Mouse (Mus musculus): ENCODE measurements around the gene Cmss1.
"Not testable (repeated sequence)": the region's sequence is repeated elsewhere in the genome, so short reads cannot be mapped to it uniquely, and the experiment has no call there.

The Cmss1 gene

DNA sequence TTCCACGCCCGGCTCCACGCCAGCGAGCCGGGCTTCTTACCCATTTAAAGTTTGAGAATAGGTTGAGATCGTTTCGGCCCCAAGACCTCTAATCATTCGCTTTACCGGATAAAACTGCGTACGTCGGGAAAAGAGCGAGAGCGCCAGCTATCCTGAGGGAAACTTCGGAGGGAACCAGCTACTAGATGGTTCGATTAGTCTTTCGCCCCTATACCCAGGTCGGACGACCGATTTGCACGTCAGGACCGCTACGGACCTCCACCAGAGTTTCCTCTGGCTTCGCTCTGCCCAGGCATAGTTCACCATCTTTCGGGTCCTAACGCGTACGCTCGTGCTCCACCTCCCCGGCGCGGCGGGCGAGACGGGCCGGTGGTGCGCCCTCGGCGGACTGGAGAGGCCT, 215.5 kb downstream of the Cmss1 start:
- DNase-seq (ENCODE audit: low spot score in 2 of 2) = not testable (repeated sequence)

DNA sequence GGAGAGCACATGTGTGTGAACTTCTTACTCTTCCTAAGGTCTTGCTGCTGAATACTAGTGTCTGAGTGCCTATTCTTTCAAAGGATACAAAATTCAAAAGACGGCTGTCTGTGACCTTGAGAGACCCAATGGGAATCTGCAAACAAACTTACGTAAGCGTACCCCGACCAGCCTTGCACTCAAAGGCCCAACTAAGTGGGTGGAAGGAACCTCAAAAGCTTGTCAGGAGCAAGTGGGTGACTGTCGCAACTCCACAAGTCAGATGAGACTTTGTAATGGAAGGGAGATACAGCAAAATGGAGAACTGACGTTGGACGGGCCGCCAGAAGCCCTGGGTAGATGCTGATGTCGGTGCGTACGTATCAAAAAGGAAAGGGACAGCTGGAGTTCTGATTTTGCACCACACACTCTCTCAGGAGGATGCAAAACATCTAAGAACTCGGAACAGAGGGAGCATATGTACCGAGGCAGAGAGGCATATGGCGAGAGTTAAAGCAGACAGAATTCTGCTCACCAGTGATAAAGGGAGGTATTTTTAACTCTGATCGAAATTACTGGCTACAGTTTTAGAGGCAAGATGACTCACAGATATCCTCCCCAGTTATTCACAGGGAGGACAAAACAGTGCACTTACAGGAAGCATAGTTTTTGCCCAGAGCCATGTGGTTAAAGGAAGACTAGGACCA, 217.0 kb downstream of the Cmss1 start:
- DNase-seq (ENCODE audit: low spot score in 2 of 2) = no peak

DNA sequence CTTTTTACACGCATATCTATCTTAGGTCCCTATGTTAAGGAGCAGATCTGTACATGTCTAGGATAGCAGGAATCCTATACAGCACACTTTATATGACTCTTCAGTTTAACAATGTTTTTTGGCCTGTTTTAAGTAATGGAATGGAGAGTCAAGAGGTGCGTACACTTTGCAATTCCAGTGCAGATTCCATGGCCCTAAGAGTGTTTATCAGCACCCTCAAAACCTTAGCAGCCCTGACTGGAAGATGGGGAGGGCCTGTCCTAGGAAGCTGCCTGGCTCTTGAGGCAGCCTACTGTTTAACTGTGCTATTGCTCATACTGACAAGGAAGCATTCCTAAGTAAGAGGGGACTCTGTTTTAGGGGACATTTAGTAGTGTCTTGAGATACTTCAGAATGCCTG, 222.4 kb downstream of the Cmss1 start:
- DNase-seq (ENCODE audit: low spot score in 2 of 2) = no peak

DNA sequence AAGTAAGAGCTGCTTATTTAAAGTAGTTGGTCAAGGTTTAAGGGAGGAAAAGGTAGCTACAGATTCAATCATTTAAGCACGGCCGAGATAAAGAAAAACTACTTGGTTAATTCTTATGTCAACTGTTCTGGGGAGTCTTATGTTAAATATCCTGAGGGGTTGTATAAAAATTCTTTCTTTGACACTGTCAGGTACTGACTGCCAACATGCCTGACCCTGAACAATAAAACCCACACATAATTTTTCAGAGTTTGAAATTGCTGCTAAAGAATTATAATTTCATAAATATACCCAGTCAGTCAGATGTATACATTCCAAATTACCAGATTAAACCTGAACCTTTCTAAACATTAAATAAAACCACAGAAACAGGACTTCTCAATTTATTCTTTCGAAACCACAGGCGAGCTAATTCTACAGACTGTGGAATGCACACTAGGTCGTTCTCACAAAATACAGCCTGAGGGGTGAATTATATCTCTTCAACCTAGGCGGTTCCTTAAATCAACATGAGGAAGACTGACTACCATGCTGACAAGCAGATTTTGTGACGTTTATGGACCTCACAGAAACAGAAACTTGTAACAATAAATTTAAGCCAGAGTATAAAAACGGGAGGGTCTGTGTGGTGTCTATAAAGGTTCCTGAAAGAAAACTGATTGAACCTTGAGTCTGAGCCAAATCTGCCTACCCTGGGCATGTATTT, 223.2 kb downstream of the Cmss1 start:
- no peak for DNase-seq (ENCODE audit: low spot score in 2 of 2)

DNA sequence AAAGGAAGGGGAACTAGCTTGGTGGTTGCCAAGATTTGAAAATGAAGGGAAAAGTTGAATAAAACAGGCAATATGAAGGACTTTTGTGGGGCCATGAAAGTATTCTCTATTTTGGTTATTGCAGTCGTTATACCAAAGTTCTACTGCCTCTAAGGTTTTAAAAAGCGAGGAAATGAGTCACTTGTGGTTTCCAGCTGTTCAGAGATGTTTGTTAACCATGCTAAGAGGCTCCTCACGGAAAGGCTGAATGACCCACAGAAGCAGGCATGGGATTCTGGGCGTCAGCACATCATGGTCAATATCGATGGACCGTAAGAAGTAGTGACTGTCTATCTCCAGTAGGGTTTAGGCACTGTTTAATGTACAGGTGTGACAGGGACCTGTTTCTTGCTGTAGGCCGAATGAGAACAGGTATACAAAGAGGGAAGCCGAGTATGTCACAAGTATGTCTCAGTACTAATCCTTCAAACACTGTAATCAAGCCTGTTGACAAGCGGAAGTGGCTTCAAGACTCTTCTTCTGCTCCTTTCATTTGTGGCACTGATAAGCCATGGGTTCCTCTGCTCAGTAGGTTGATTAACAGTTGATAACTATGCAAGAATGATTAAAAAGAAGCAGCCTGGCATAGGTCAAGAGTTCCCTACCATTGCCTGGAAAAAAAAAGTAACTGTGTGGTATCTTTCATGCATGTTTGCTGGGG, 227.9 kb downstream of the Cmss1 start:
- no peak for DNase-seq (ENCODE audit: low spot score in 2 of 2)

DNA sequence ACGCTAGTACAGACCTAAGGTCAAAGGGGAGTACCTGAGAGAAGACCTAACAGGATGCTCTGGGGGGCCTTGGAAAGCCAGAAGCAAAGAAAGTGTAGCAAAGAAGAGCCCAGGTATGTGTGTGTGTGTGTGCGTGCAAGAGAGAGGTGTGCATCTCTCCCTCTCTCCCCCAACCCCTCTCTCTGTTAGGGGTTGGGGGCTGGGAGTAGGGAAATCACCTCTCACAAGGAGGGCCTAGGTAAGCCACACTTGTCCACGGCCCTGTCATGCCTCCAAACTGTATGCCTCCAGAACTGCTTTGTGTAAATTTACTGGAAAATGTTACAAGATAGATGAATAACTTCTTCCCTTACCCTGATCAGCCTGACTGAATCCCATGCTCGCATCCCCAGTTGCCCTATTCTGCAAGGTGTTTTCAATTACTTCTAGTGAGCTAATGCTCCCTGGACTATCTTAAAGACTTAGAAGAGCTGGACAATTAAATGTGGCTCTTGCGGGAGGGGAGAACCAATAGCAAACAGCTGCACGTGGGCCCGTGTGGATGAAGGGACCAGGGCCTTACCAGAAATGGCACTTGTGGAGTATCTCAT, 231.3 kb downstream of the Cmss1 start:
- no peak for DNase-seq (ENCODE audit: low spot score in 2 of 2)

DNA sequence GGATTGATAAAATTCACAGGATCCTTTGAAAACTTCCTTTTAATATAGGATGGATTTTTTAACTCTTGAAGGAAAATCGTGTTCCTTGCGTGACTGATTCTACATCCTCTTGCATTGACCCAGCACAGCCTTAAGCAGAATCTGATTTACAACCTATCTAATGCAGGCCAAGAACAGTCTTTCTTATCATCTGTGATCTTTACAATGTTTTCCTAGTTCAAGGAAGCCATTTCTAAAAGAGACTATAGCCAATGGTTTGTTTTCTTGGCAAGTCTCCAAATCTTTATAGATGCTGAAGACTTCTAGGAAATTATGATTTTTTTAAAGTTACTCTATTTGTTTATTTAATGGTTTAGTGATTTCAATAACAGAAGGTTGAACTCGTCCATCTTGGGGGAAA, 234.5 kb downstream of the Cmss1 start:
- no peak for DNase-seq (ENCODE audit: low spot score in 2 of 2)

DNA sequence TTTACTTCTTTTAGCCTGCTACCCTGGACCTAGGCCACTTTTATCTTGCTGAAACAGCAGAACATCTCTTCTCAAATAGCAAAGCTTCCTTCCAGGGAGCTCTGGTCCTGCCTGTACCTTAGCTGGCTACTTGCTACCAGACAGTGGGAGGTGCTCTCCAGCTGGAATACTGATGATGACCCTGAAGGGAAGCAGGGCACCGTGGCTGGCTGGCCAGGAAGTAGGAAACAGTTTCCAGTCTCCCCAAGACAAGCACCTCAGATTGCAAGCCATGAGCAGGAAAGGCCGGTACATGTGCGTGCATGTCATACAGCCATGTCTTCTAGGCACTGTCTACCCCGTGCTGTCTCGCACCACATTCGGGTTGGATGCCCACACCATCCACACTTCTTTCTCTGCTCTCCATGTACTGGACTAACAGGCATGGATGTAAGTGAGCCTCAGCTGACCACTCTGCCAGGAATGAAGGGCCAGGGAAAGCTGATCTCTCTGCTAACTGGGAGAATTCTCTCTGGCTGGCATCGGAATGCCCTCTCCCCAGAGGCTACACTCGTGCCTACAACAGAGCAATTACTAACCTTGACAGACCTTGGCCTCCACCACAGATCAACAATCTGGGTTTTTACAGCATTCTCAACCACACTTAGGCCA, 236.7 kb downstream of the Cmss1 start:
- no peak for DNase-seq (ENCODE audit: low spot score in 2 of 2)

DNA sequence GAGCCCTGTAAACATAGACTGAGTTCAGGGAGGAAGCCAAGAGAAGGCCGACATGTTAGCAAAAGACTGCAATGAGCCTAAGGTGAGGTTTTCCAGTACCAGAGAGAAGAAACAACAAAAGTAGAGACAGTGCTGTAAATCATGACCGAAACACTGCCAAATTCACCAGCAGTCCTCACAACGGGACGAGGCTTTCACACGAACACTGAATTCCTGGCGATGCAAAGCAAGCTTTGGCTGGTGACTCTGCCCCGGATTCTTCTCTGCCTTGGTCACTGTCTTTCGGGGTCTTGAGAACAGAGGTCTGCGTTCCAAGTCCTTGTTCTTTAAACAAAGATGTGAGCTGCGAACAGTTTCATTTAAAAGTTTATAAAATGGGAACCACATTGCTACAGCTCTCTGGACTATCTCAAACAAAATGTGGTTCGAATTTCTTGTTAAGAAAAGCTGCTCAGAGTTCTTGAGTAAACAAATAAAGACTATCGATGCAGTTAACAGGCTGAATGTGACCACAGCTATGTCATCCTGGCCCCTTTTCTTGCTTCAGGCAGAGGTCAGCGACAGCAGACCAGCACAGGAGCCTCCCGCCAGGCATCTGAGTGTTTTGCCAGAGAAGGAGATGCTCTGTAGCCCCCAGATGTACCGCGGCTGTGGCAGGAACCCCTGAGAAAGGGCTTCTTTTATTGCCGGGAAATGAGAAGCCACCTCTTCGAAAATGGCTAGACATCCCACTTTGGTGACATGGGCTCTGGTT, 239.5 kb downstream of the Cmss1 start:
- no peak for DNase-seq (ENCODE audit: low spot score in 2 of 2)

DNA sequence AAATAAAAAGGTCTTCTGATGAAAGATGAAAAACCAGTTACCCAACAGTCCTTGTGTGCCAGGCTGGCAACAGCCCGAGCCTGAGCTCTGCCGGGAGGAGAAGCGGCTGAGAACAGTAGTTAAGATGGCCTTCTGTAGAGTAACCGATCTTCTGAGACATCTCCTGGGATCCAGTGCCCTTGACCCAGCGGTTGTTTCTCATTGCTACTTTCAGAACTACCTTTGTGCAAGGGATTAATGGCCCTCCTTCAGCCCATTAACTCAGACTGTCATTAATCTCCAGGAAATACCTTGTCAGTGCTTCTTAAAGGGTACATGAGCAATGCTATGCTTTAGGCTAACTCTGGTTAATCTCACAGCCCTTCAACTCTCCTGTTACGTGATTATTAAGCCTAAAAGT, 240.5 kb downstream of the Cmss1 start:
- DNase-seq (ENCODE audit: low spot score in 2 of 2) = no peak

DNA sequence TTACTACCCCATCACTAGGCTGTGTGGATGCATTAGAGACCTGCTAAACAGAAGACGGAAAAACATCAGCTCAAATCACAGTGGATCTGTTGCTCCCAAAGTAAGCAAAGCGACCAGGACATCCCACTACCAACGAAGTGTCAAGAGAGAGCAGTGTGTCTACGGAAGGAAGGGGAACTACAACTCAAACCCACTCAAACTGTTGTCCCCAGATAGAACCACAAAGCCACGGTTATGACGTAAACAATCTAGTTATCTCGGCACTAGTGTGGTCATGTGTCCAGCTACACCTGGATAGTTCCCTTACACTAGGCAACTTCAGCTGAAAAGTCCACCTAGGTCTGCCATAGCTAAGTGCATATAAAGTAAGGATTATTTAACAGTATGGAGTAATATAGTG, 242.2 kb downstream of the Cmss1 start:
- no peak for DNase-seq (ENCODE audit: low spot score in 2 of 2)

DNA sequence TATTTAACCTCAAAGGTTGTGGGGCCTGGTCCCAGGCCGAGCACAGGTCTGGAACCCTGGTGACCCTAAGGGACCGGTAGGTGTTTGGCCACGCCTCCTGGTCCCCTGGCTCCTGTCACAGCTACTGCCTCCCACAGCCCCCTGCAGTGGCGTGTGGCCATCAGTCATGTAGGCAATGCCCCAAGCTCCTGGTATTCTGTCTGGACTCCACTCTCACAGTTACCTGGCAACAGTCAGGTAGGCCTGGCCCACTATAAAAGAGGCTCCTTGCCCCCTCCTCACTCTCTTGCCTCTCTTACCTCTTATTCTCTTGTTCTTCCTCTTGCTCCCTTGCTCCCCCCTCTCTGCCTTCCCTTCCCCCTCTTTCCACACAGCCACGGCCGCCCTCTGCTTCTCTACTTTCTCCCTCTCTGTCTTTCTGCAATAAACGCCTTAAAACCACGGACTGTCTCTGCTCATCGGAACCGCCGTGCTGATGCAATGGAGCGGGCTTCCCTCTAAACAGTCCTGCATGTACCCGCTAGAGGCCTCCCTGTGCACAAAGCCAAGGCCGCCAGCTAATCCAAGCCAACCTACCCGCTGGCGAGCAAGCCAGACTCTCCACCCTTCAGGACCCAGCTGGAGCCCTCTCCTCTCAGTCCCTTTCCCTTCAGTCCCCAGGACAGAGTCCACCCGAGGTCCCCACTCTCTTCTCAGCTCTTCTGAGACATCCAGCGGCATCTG, 243.8 kb downstream of the Cmss1 start:
- peak in 1 of 2 experiments; percentile 6 for DNase-seq (ENCODE audit: low spot score in 2 of 2)

DNA sequence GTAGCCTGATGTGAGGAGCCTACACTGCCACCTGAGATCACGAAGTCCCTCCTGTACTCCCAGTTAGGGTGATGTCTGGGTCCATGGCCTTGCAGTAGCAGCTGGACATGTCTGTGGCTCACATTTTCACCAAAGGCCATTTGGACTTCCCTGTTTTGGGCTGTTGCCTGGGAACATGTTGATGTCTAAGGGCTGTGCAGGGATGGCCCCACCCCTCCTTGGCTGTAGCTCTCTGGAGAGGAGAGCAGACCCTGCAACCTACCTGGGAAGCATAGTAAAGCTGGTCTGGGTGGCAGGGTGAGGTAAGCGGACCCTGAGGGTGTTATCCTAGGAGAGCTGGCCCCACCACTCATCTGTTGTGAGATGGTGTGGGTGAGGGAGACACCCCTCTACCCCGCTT, 245.9 kb downstream of the Cmss1 start:
- no peak for DNase-seq (ENCODE audit: low spot score in 2 of 2)

DNA sequence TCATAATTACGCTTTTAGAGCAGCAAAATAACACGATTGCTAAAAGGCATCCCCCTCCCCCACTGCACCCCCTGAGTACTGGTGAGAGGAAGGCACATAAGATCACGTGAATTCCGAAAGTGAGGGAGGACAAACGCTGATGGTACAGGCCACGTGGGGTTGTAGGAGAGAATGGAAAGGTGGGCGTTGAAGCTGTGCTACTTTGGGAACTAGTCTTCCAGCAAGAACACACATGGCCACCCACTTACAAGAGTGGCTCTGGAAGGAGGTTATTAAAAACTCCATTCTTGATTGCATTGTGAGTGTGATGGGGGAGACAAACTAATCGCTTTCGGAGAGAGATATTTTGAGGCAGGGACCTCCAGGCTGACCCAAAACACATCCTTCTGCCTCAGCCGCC, 247.4 kb downstream of the Cmss1 start:
- no peak for DNase-seq (ENCODE audit: low spot score in 2 of 2)

DNA sequence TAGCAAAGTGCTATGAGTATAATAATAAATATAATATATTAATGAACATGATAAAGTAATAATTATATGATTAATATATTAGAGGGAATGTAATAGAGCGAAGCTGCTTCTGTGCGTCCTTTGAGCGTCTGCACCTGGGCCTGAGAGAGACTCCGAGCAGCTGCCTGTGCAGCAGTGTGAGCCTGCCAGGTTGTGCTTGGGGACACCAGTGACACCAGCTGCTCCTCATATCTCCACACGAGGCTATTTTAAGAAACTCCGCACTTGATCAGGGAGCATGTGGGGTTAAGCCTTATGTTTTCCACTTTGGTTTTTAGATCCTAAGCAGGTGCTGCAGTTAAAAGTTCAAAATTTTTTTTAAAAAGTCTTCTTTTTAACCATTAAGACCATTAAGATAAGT, 249.7 kb downstream of the Cmss1 start:
- DNase-seq (ENCODE audit: low spot score in 2 of 2) = no peak

DNA sequence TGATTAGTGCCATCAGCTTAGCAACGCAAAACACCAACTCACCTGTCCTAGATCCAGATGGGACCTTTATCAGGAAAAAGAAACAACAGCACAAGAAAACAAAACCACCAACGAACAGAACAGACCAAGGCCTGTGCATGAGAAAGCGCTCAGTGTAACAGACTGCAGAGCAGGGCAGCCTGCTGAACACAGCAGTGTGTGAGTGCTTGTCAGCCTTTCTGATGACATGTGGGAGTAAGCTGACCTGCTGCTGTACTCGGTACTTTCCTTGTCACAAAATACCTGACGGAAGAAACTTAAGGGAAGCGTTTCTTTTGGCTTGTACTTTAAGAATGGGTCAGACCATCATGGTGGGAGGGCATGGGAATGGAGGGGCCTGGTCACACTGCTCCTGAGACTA, 250.2 kb downstream of the Cmss1 start:
- DNase-seq (ENCODE audit: low spot score in 2 of 2) = no peak

DNA sequence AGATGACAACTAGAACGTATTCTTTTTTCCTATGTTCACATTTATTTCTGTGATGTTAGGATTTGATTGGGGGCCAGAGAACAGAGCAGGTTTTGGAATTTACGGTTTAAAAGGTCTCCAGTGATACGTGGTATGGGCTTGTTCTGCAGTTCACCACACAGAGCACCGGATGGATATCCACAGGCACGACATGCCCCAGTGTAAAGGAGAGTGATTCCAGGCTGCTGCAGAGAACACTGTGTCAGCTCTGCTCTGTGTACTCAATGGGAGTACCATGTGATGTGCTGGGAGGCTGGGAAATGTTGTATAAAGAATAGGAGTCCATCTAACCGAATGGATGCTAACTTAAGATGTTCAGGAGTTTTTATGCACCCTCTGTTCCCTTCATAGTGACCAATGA, 252.7 kb downstream of the Cmss1 start:
- no peak for DNase-seq (ENCODE audit: low spot score in 2 of 2)

DNA sequence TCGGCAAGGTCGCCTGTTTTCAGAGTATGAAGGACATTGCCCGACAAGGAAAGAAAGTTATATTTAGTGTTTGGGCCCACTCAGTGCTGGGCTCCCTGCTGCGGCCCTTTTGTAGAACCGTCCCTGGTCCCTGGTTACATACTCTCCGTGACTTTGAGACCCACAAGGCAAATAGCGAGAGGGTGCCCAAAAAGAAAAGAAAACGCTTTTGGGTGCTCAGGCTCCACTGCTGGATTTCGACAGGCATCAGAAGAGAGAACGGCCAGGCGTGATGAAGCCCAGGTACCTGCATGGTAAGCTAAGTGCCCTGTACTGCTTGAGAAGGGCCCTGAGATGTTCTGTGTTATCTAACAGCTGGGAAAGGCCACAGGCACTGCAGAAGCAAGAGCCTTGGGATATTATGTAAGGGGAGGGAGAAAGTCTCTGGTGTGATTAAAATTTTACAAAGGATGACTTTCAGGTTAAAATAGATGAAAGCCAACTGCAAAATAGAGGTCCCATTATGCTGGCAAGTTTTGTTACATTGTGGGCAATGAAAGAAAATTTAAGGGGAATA, 253.4 kb downstream of the Cmss1 start:
- no peak for DNase-seq (ENCODE audit: low spot score in 2 of 2)

DNA sequence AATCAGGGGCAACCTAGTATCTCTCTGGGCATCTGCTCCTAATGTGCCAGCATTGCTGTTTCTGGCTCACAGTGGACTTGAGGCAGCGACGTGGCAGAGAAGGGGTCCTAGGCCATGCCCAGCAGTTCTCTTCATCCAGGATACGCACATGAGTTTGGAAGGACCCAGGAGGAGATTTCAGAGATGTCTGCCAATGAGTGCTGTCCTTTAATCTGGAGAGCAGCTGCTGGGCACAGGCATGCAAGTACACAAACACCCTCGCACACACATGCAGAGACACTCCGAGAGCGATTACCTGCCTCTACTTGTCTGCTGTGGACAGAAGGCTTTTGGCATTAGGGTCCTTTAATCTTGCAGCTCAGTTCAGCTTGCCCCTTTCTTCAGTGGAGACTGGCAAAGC, 253.9 kb downstream of the Cmss1 start, which contains the start of gene Filip1l:
Gene Filip1l (plus strand): TSS at position 343 of the 400 bp plus-strand sequence.
- DNase-seq (ENCODE audit: low spot score in 2 of 2) = no peak

DNA sequence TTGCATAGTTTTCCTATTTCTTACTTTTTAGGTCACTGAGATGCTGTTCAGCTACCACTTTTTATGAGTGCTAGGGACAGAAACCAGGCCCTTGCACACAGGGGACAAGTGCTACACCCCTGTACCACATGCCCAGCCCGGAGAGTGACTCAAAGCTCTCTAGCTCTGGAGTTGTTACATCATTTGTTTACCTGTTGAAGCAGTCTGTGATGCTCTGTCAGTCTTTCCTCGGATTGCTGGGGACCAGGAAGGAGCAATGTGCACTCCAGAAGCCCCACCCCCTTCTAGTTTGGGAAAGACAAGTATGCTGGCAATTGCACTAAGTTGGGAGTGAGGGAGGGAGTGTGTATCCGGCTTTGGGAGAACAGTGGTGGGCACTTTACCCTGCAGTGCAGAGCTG, 257.0 kb downstream of the Cmss1 start:
- DNase-seq (ENCODE audit: low spot score in 2 of 2) = no peak

Measured in spleen, postnatal 14 days (tissue).